Mouse (Mus musculus): ENCODE measurements around the gene Sema3b.

Gene Sema3b

GRCm38 (mm10) chr9:107612945-107613569 lies 4.0 kb upstream of the Sema3b start:
- DNase-seq (ENCODE audit: low spot score): no peak

GRCm38 (mm10) chr9:107612191-107612944 lies 3.3 kb upstream of the Sema3b start:
- peak; percentile 97 for DNase-seq (ENCODE audit: low spot score)

GRCm38 (mm10) chr9:107611456-107612190 lies 2.6 kb upstream of the Sema3b start:
- no peak for DNase-seq (ENCODE audit: low spot score)

- DNase-seq (ENCODE audit: low spot score): no peak
These were observed 403 bp upstream of the Sema3b start for GRCm38 (mm10) chr9:107609433-107609830.

- no peak for DNase-seq (ENCODE audit: low spot score)
These were observed 1.3 kb downstream of the Sema3b start for GRCm38 (mm10) chr9:107607653-107608245.

GRCm38 (mm10) chr9:107607036-107607435 lies 2.0 kb downstream of the Sema3b start:
- DNase-seq (ENCODE audit: low spot score): no peak

- no peak for DNase-seq (ENCODE audit: low spot score)
These were observed 2.4 kb downstream of the Sema3b start for GRCm38 (mm10) chr9:107606591-107606990.

- no peak for DNase-seq (ENCODE audit: low spot score)
These were observed 3.9 kb downstream of the Sema3b start for GRCm38 (mm10) chr9:107605041-107605661.

- DNase-seq (ENCODE audit: low spot score): no peak
These were observed 5.8 kb downstream of the Sema3b start for GRCm38 (mm10) chr9:107603251-107603650.

- DNase-seq (ENCODE audit: low spot score): peak; percentile 93
These were observed 6.9 kb downstream of the Sema3b start for GRCm38 (mm10) chr9:107602068-107602648.

GRCm38 (mm10) chr9:107601275-107601674 lies 7.8 kb downstream of the Sema3b start:
- DNase-seq (ENCODE audit: low spot score): no peak

GRCm38 (mm10) chr9:107600745-107601144 lies 8.3 kb downstream of the Sema3b start:
- no peak for DNase-seq (ENCODE audit: low spot score)

GRCm38 (mm10) chr9:107599842-107600241 lies 9.2 kb downstream of the Sema3b start:
- DNase-seq (ENCODE audit: low spot score): peak; percentile 50

GRCm38 (mm10) chr9:107599433-107599832 lies 9.6 kb downstream of the Sema3b start:
- no peak for DNase-seq (ENCODE audit: low spot score)

- no peak for DNase-seq (ENCODE audit: low spot score)
These were observed 10.6 kb downstream of the Sema3b start for GRCm38 (mm10) chr9:107598385-107598784.

- DNase-seq (ENCODE audit: low spot score): no peak
These were observed 12.1 kb downstream of the Sema3b start for GRCm38 (mm10) chr9:107596619-107597569.

- no peak for DNase-seq (ENCODE audit: low spot score)
These were observed 14.6 kb downstream of the Sema3b start for GRCm38 (mm10) chr9:107594281-107595062.

GRCm38 (mm10) chr9:107593101-107593976 lies 15.7 kb downstream of the Sema3b start:
- no peak for DNase-seq (ENCODE audit: low spot score)

GRCm38 (mm10) chr9:107590773-107591060 lies 18.3 kb downstream of the Sema3b start:
- no peak for DNase-seq (ENCODE audit: low spot score)
